ENCODE assay signal across 9 mouse cellular contexts in genomic region chr17:46428761-46429414, GRCm38 (mm10). TPM values are rescaled to one million over a fixed set of nuclear protein-coding genes. Genes with fewer than 3 reads are reported as not detected.
DNase-seq lines count a peak whose midpoint lies in the region; ATAC-seq lines count a peak whose summit lies in the region.
"Had no signal": no experiment of that assay in that cellular context is flagged by ENCODE, and none has a peak within 500 bp of the region (broad histone marks: within the 10 kb centered on the region; RNA-seq: fewer than 3 reads in every experiment).

Crip3 (plus strand) TSS chr17:46428926.

- no peak for ATAC-seq in hindbrain, embryonic 11.5 days (ENCODE audit: low FRiP score)

- intact Hi-C loops in gastrocnemius, postnatal 36 days (cut with DNase I), result no loop called here
- intact Hi-C loops in left cerebral cortex, postnatal 25 days (cut with DNase I), result no loop called here

- H3K27ac ChIP-seq in hindbrain, embryonic 11.5 days (ENCODE audit: low read depth, low read length), result no peak within 1 kb of the TSS

- H3K4me1 ChIP-seq in hindbrain, embryonic 11.5 days (replicated peaks; ENCODE audit: control insufficient read depth, insufficient read depth, low read length), result no peaks in the 10 kb centered on the region

- WGBS in hindbrain, embryonic 11.5 days, result 13% methylated on average over 17 of the region's 18 CpGs

- no peaks in the 10 kb centered on the region for H3K27me3 ChIP-seq in hindbrain, embryonic 11.5 days (ENCODE audit: control insufficient read depth, insufficient read depth, low read length)

- no peaks in the 10 kb centered on the region for H3K36me3 ChIP-seq in hindbrain, embryonic 11.5 days (ENCODE audit: control insufficient read depth, insufficient read depth, low read length)

- peak; percentile 83 for DNase-seq in heart, adult 11 months
- no peak for DNase-seq in heart, adult 18-20 months
- peak; percentile 38 for DNase-seq in Muller cell, postnatal 12 days (ENCODE audit: inconsistent ontology term)
- peak; percentile 38 for DNase-seq in hindbrain, embryonic 11.5 days (ENCODE audit: low spot score)
- DNase-seq in lung, postnatal 14 days, result peak; percentile 19
- DNase-seq in gastrocnemius, postnatal 36 days, result no peak
- no peak for DNase-seq in spleen, adult 12 weeks (ENCODE audit: low spot score)
- DNase-seq in left cerebral cortex, postnatal 25 days (ENCODE audit: low spot score in 2 of 2), result no peak

- H3K9ac ChIP-seq in hindbrain, embryonic 11.5 days (ENCODE audit: low read depth, low read length), result no peak within 1 kb of the TSS

- H3K4me2 ChIP-seq in hindbrain, embryonic 11.5 days (replicated peaks; ENCODE audit: low read depth, low read length), result peak within 1 kb of the TSS; percentile 21; the same call in 1 of the 2 replicates

- H3K9me3 ChIP-seq in hindbrain, embryonic 11.5 days (ENCODE audit: control insufficient read depth, low read length), result no peaks in the 10 kb centered on the region

- no peak within 1 kb of the TSS for H3K4me3 ChIP-seq in hindbrain, embryonic 11.5 days (ENCODE audit: low read depth, low read length)

RNA-seq across cellular contexts. Expression of gene Crip3, which starts in this region (rescaled TPM):
- total RNA-seq in heart, adult 18-20 months (2021), result 1 to 10 TPM in 1 of 2 experiments, under 1 TPM in 1; 0.82 to 1.2 TPM
- 0.74 and 0.86 TPM in 2 replicates for polyA plus RNA-seq in hindbrain, embryonic 11.5 days (2014; fragmentation: Nextera tagmentation; extraction: Ambion mirVana)
- total RNA-seq in gastrocnemius, postnatal 36 days (2021), result under 1 TPM; 0.38 to 0.39 TPM
- 1 to 10 TPM; 6.2 to 6.6 TPM for total RNA-seq in left cerebral cortex, postnatal 25 days (2021)
- polyA plus RNA-seq: C2C12 had no signal

Comparison
In these comparisons a context has a peak if more than half of its experiments do, and no peak if none do; other contexts are left out.
1. DNase-seq: peak in heart, adult 11 months (single experiment), Muller cell, postnatal 12 days (single experiment) and lung, postnatal 14 days (single experiment); none in heart, adult 18-20 months (0 of 2), gastrocnemius, postnatal 36 days (0 of 2), spleen, adult 12 weeks (single experiment) and left cerebral cortex, postnatal 25 days (0 of 2).
2. Peak in DNase-seq and H3K4me2 ChIP-seq in hindbrain, embryonic 11.5 days; RNA of the gene not detected or under 1 TPM.